Mouse (Mus musculus): ENCODE results near the gene Vcp.

Gene Vcp

GRCm38 (mm10) chr4:43040114-43040572, 39.8 kb upstream of the Vcp start:
- no peaks in the 10 kb centered on the region for H3K9me3 ChIP-seq (ENCODE audit: low read length)
- TF ChIP-seq CTCF (conservative IDR thresholded peaks at IDR 0.05; ENCODE audit: low read length), result no peak
- no peak for TF ChIP-seq NANOG (IDR thresholded peaks at IDR 0.05; ENCODE audit: borderline replicate concordance, low read length)
- TF ChIP-seq POU5F1 (IDR thresholded peaks at IDR 0.05; ENCODE audit: borderline replicate concordance, low read length), result no peak
- peak overlapping the region; percentile 84 for H3K4me3 ChIP-seq (replicated peaks; ENCODE audit: low read length)
- H3K27me3 ChIP-seq (ENCODE audit: insufficient read depth, low read length), result peaks cover 5% of the 10 kb centered on the region; the same call in 1 of the 2 replicates
- peaks cover 54% of the 10 kb centered on the region for H3K4me1 ChIP-seq (replicated peaks; ENCODE audit: low read depth, low read length)
- peaks cover 15% of the 10 kb centered on the region for H3K36me3 ChIP-seq (ENCODE audit: insufficient read depth, low read length)

GRCm38 (mm10) chr4:43039609-43040008, 39.3 kb upstream of the Vcp start:
- Histone ChIP-seq H3K36me3 (ENCODE audit: insufficient read depth, low read length) (peaks cover 16% of the 10 kb centered on the region), H3K27me3 (ENCODE audit: insufficient read depth, low read length) (peaks cover 5% of the 10 kb centered on the region; the same call in 1 of the 2 replicates), H3K9me3 (ENCODE audit: low read length) (no peaks in the 10 kb centered on the region), H3K4me1 (replicated peaks; ENCODE audit: low read depth, low read length) (peaks cover 50% of the 10 kb centered on the region), H3K4me3 (replicated peaks; ENCODE audit: low read length) (peak overlapping the region; percentile 84)
- TF ChIP-seq CTCF (conservative IDR thresholded peaks at IDR 0.05; ENCODE audit: low read length) (no peak), NANOG (IDR thresholded peaks at IDR 0.05; ENCODE audit: borderline replicate concordance, low read length) (no peak), POU5F1 (IDR thresholded peaks at IDR 0.05; ENCODE audit: borderline replicate concordance, low read length) (no peak)

- no peak for TF ChIP-seq POU5F1 (IDR thresholded peaks at IDR 0.05; ENCODE audit: borderline replicate concordance, low read length)
- no peak for TF ChIP-seq NANOG (IDR thresholded peaks at IDR 0.05; ENCODE audit: borderline replicate concordance, low read length)
- no peak for TF ChIP-seq CTCF (conservative IDR thresholded peaks at IDR 0.05; ENCODE audit: low read length)
- H3K9me3 ChIP-seq (ENCODE audit: low read length), result no peaks in the 10 kb centered on the region
- peaks cover 50% of the 10 kb centered on the region for H3K4me1 ChIP-seq (replicated peaks; ENCODE audit: low read depth, low read length)
- peaks cover 5% of the 10 kb centered on the region; the same call in 1 of the 2 replicates for H3K27me3 ChIP-seq (ENCODE audit: insufficient read depth, low read length)
- peaks cover 23% of the 10 kb centered on the region for H3K36me3 ChIP-seq (ENCODE audit: insufficient read depth, low read length)
- H3K4me3 ChIP-seq (replicated peaks; ENCODE audit: low read length), result peak overlapping the region; percentile 84
These were observed 38.5 kb upstream of the Vcp start for GRCm38 (mm10) chr4:43038567-43039495.

GRCm38 (mm10) chr4:43037860-43038566, 37.7 kb upstream of the Vcp start:
- Histone ChIP-seq H3K4me3 (replicated peaks; ENCODE audit: low read length) (no peak overlapping the region), H3K27me3 (ENCODE audit: insufficient read depth, low read length) (peaks cover 5% of the 10 kb centered on the region; the same call in 1 of the 2 replicates), H3K4me1 (replicated peaks; ENCODE audit: low read depth, low read length) (peaks cover 49% of the 10 kb centered on the region), H3K9me3 (ENCODE audit: low read length) (no peaks in the 10 kb centered on the region), H3K36me3 (ENCODE audit: insufficient read depth, low read length) (peaks cover 30% of the 10 kb centered on the region)
- TF ChIP-seq NANOG (IDR thresholded peaks at IDR 0.05; ENCODE audit: borderline replicate concordance, low read length) (no peak), CTCF (conservative IDR thresholded peaks at IDR 0.05; ENCODE audit: low read length) (no peak), POU5F1 (IDR thresholded peaks at IDR 0.05; ENCODE audit: borderline replicate concordance, low read length) (no peak)

- H3K36me3 ChIP-seq (ENCODE audit: insufficient read depth, low read length), result peaks cover 30% of the 10 kb centered on the region
- no peak for TF ChIP-seq NANOG (IDR thresholded peaks at IDR 0.05; ENCODE audit: borderline replicate concordance, low read length)
- TF ChIP-seq CTCF (conservative IDR thresholded peaks at IDR 0.05; ENCODE audit: low read length), result no peak
- TF ChIP-seq POU5F1 (IDR thresholded peaks at IDR 0.05; ENCODE audit: borderline replicate concordance, low read length), result no peak
- H3K4me3 ChIP-seq (replicated peaks; ENCODE audit: low read length), result no peak overlapping the region
- H3K4me1 ChIP-seq (replicated peaks; ENCODE audit: low read depth, low read length), result peaks cover 59% of the 10 kb centered on the region
- H3K9me3 ChIP-seq (ENCODE audit: low read length), result no peaks in the 10 kb centered on the region
- H3K27me3 ChIP-seq (ENCODE audit: insufficient read depth, low read length), result peaks cover 5% of the 10 kb centered on the region; the same call in 1 of the 2 replicates
These were observed 36.0 kb upstream of the Vcp start for GRCm38 (mm10) chr4:43036356-43036755.

- Histone ChIP-seq H3K36me3 (ENCODE audit: insufficient read depth, low read length) (peaks cover 30% of the 10 kb centered on the region), H3K4me3 (replicated peaks; ENCODE audit: low read length) (no peak overlapping the region), H3K27me3 (ENCODE audit: insufficient read depth, low read length) (peaks cover 5% of the 10 kb centered on the region; the same call in 1 of the 2 replicates), H3K4me1 (replicated peaks; ENCODE audit: low read depth, low read length) (peaks cover 54% of the 10 kb centered on the region), H3K9me3 (ENCODE audit: low read length) (no peaks in the 10 kb centered on the region)
- no peak for TF ChIP-seq NANOG (IDR thresholded peaks at IDR 0.05; ENCODE audit: borderline replicate concordance, low read length)
- TF ChIP-seq CTCF (conservative IDR thresholded peaks at IDR 0.05; ENCODE audit: low read length), result no peak
- TF ChIP-seq POU5F1 (IDR thresholded peaks at IDR 0.05; ENCODE audit: borderline replicate concordance, low read length), result no peak
These were observed 35.5 kb upstream of the Vcp start for GRCm38 (mm10) chr4:43035851-43036250.

GRCm38 (mm10) chr4:43033481-43033880, 33.2 kb upstream of the Vcp start:
- peaks cover 52% of the 10 kb centered on the region for H3K36me3 ChIP-seq (ENCODE audit: insufficient read depth, low read length)
- H3K9me3 ChIP-seq (ENCODE audit: low read length), result no peaks in the 10 kb centered on the region
- TF ChIP-seq POU5F1 (IDR thresholded peaks at IDR 0.05; ENCODE audit: borderline replicate concordance, low read length) (no peak), NANOG (IDR thresholded peaks at IDR 0.05; ENCODE audit: borderline replicate concordance, low read length) (no peak), CTCF (conservative IDR thresholded peaks at IDR 0.05; ENCODE audit: low read length) (no peak)
- peaks cover 50% of the 10 kb centered on the region for H3K4me1 ChIP-seq (replicated peaks; ENCODE audit: low read depth, low read length)
- H3K27me3 ChIP-seq (ENCODE audit: insufficient read depth, low read length), result no peaks in the 10 kb centered on the region
- peak overlapping the region; percentile 13; the same call in 1 of the 2 replicates for H3K4me3 ChIP-seq (replicated peaks; ENCODE audit: low read length)

GRCm38 (mm10) chr4:43032501-43032900, 32.2 kb upstream of the Vcp start:
- TF ChIP-seq CTCF (conservative IDR thresholded peaks at IDR 0.05; ENCODE audit: low read length) (no peak), POU5F1 (IDR thresholded peaks at IDR 0.05; ENCODE audit: borderline replicate concordance, low read length) (no peak), NANOG (IDR thresholded peaks at IDR 0.05; ENCODE audit: borderline replicate concordance, low read length) (no peak)
- Histone ChIP-seq H3K4me1 (replicated peaks; ENCODE audit: low read depth, low read length) (peaks cover 50% of the 10 kb centered on the region), H3K4me3 (replicated peaks; ENCODE audit: low read length) (no peak overlapping the region), H3K27me3 (ENCODE audit: insufficient read depth, low read length) (no peaks in the 10 kb centered on the region), H3K9me3 (ENCODE audit: low read length) (no peaks in the 10 kb centered on the region), H3K36me3 (ENCODE audit: insufficient read depth, low read length) (peaks cover 61% of the 10 kb centered on the region)

Measured in E14TG2a.4 (cell line).